Mouse (Mus musculus): ENCODE data around the gene Mlycd.
"Not testable (repeated sequence)": the region's sequence is repeated elsewhere in the genome, so short reads cannot be mapped to it uniquely, and the experiment has no call there.

Mlycd gene

GRCm38 (mm10) chr8:119394524-119395026 is at the start of gene Mlycd:
Gene Mlycd (plus strand): TSS chr8:119394878.
- DNase-seq (ENCODE audit: low read depth, low spot score): peak; percentile 37

GRCm38 (mm10) chr8:119345029-119345682 is 49.5 kb upstream of the Mlycd start:
- no peak for DNase-seq (ENCODE audit: low read depth, low spot score)

- DNase-seq (ENCODE audit: low read depth, low spot score): no peak
These were observed 49.0 kb upstream of the Mlycd start for GRCm38 (mm10) chr8:119345683-119346075.

GRCm38 (mm10) chr8:119351647-119352046 is 43.0 kb upstream of the Mlycd start:
- DNase-seq (ENCODE audit: low read depth, low spot score): no peak

GRCm38 (mm10) chr8:119352977-119353658 is 41.6 kb upstream of the Mlycd start:
- DNase-seq (ENCODE audit: low read depth, low spot score): no peak

GRCm38 (mm10) chr8:119353659-119354023 is 41.0 kb upstream of the Mlycd start:
- DNase-seq (ENCODE audit: low read depth, low spot score): no peak

- not testable (repeated sequence) for DNase-seq (ENCODE audit: low read depth, low spot score)
These were observed 38.0 kb upstream of the Mlycd start for GRCm38 (mm10) chr8:119356631-119357030.

GRCm38 (mm10) chr8:119358175-119358574 is 36.5 kb upstream of the Mlycd start:
- DNase-seq (ENCODE audit: low read depth, low spot score): no peak

- no peak for DNase-seq (ENCODE audit: low read depth, low spot score)
These were observed 35.8 kb upstream of the Mlycd start for GRCm38 (mm10) chr8:119358836-119359235.

GRCm38 (mm10) chr8:119360686-119361295 is 33.9 kb upstream of the Mlycd start:
- no peak for DNase-seq (ENCODE audit: low read depth, low spot score)

- not testable (repeated sequence) for DNase-seq (ENCODE audit: low read depth, low spot score)
These were observed 20.0 kb upstream of the Mlycd start for GRCm38 (mm10) chr8:119374716-119375115.

GRCm38 (mm10) chr8:119378476-119378875 is 16.2 kb upstream of the Mlycd start:
- DNase-seq (ENCODE audit: low read depth, low spot score): no peak

GRCm38 (mm10) chr8:119380619-119381018 is 14.1 kb upstream of the Mlycd start:
- DNase-seq (ENCODE audit: low read depth, low spot score): no peak

GRCm38 (mm10) chr8:119384478-119384877 is 10.2 kb upstream of the Mlycd start:
- DNase-seq (ENCODE audit: low read depth, low spot score): no peak

- DNase-seq (ENCODE audit: low read depth, low spot score): no peak
These were observed 8.8 kb upstream of the Mlycd start for GRCm38 (mm10) chr8:119385854-119386253.

- no peak for DNase-seq (ENCODE audit: low read depth, low spot score)
These were observed 7.7 kb upstream of the Mlycd start for GRCm38 (mm10) chr8:119386988-119387387.

GRCm38 (mm10) chr8:119394097-119394496 is 581 bp upstream of the Mlycd start:
- no peak for DNase-seq (ENCODE audit: low read depth, low spot score)

- DNase-seq (ENCODE audit: low read depth, low spot score): no peak
These were observed 633 bp downstream of the Mlycd start for GRCm38 (mm10) chr8:119395072-119395950.

GRCm38 (mm10) chr8:119398558-119398957 is 3.9 kb downstream of the Mlycd start:
- DNase-seq (ENCODE audit: low read depth, low spot score): no peak

- DNase-seq (ENCODE audit: low read depth, low spot score): no peak
These were observed 4.6 kb downstream of the Mlycd start for GRCm38 (mm10) chr8:119399255-119399654.

GRCm38 (mm10) chr8:119400122-119400671 is 5.5 kb downstream of the Mlycd start:
- no peak for DNase-seq (ENCODE audit: low read depth, low spot score)
